Mouse (Mus musculus) neural tube, embryonic 13.5 days (tissue): ENCODE results near the gene Ube2r2. TPM values are rescaled to one million over a fixed set of nuclear protein-coding genes. Genes with fewer than 3 reads are reported as not detected.

Source experiments
- ATAC-seq: fragments of 200-750 bp; cut with Nextera tagmentation; 2 replicates; pipeline ENCODE4 v1.8.0; 2017; ENCODE audit warnings: low read depth, mild to moderate bottlenecking, moderate TSS enrichment, moderate library complexity
- H3K27ac ChIP-seq: fragments of 300-500 bp; sonication (generic); replicated peaks from 2 replicates; pipeline ENCODE4 v1.5.1; 2015; ENCODE audit warnings: moderate library complexity, mild to moderate bottlenecking, inconsistent platforms
- H3K27me3 ChIP-seq: fragments of 300-500 bp; sonication (generic); 2 replicates; pipeline ENCODE4 v1.6.1; 2015; ENCODE audit warnings: mild to moderate bottlenecking, inconsistent platforms
- H3K36me3 ChIP-seq: fragments of 300-500 bp; sonication (generic); 2 replicates; pipeline ENCODE4 v1.6.1; 2015; ENCODE audit warnings: mild to moderate bottlenecking, inconsistent platforms
- H3K4me1 ChIP-seq: fragments of 300-500 bp; sonication (generic); replicated peaks from 2 replicates; pipeline ENCODE4 v1.6.1; 2015; ENCODE audit warnings: inconsistent platforms
- H3K4me2 ChIP-seq: fragments of 300-500 bp; sonication (generic); 2 replicates; pipeline ENCODE4 v1.6.1; 2015; ENCODE audit warnings: inconsistent platforms, mild to moderate bottlenecking, moderate library complexity
- H3K4me3 ChIP-seq: fragments of 300-500 bp; sonication (generic); 2 replicates; pipeline ENCODE4 v1.5.1; 2015; ENCODE audit warnings: mild to moderate bottlenecking, inconsistent platforms
- H3K9ac ChIP-seq: fragments of 300-500 bp; sonication (generic); 2 replicates; pipeline ENCODE4 v1.6.1; 2015; ENCODE audit warnings: moderate library complexity, mild to moderate bottlenecking, inconsistent platforms
- H3K9me3 ChIP-seq: fragments of 300-500 bp; sonication (generic); 2 replicates; pipeline ENCODE4 v1.6.1; 2016; ENCODE audit warnings: inconsistent platforms
- WGBS: fragments of 180-500 bp; shearing (Covaris S2); methylation state at CpG from one replicate; pipeline ENCODE4 v1.1.7; 2015; 5-methylcytosine and 5-hydroxymethylcytosine counted together
- polyA plus RNA-seq: library from polyadenylated mRNA; unstranded; fragments of >200 nt; fragmentation: Nextera tagmentation; extraction: Ambion mirVana; gene quantifications from 2 replicates; pipeline ENCODE4 v1.2.1, GENCODE M21; 2015

Gene Ube2r2
- polyA plus RNA-seq, 1 experiment from 2014 or later: 79.9 TPM

- no peak overlapping the region for H3K9ac ChIP-seq
- H3K4me1 ChIP-seq: peaks cover 6% of the 10 kb centered on the region
- H3K9me3 ChIP-seq: no peaks in the 10 kb centered on the region
- no peaks in the 10 kb centered on the region for H3K36me3 ChIP-seq
- H3K4me3 ChIP-seq: no peak overlapping the region
- WGBS: 88% methylated on average over 3 of the region's 3 CpGs
- no peak overlapping the region for H3K4me2 ChIP-seq
- peaks cover 5% of the 10 kb centered on the region; the same call in 1 of the 2 replicates for H3K27me3 ChIP-seq
- H3K27ac ChIP-seq: no peak overlapping the region
- no peak for ATAC-seq
Observed at GRCm38 (mm10) chr4:41129836-41130235, 5.7 kb upstream of the Ube2r2 start.

GRCm38 (mm10) chr4:41132471-41132870 lies 3.1 kb upstream of the Ube2r2 start:
- H3K27ac ChIP-seq: no peak overlapping the region
- no peak overlapping the region for H3K9ac ChIP-seq
- no peaks in the 10 kb centered on the region for H3K9me3 ChIP-seq
- H3K36me3 ChIP-seq: no peaks in the 10 kb centered on the region
- no peaks in the 10 kb centered on the region for H3K27me3 ChIP-seq
- WGBS: 79% methylated on average over 6 of the region's 6 CpGs
- no peak for ATAC-seq
- H3K4me3 ChIP-seq: no peak overlapping the region
- no peak overlapping the region for H3K4me2 ChIP-seq
- peaks cover 11% of the 10 kb centered on the region for H3K4me1 ChIP-seq

DNA sequence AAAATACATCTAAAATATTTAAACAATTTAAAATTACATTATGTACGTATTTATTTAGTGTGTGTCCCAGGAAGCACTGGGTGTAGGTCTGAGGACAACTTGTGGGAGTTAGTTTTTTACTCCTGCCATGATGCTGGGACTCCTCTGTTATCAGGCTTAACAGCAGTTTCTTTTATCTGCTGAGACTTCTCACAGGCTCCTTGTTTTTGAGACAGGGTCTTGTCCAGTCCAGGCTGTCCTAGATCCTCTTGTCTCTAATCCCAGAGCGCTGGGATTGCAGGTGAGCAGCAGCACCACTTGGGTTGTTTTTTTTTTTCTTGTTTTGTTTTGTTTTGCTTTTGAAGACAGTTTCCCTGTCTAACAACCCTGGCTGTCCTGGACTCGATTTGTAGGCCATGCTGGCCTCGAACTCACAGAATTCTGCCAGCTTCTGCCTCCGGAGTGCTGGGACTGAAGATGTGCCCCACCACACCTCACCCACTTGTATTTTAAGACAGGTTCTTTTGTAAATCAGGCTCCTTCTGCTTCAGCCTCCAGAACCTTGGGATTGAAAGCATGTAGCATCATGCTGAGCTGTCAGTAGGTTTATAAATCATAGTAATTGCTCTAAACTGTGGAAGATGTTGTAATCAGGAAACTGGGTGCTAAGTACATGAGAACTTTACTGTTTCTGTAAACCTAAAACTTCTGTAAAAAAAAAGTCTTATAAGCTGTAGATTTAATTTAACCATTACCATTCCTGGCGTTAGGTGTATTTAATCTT lies 1.8 kb upstream of the Ube2r2 start:
- Histone ChIP-seq H3K27me3 (no peaks in the 10 kb centered on the region), H3K4me1 (peaks cover 23% of the 10 kb centered on the region), H3K27ac (no peak overlapping the region), H3K4me3 (no peak overlapping the region), H3K36me3 (peaks cover 6% of the 10 kb centered on the region), H3K9me3 (no peaks in the 10 kb centered on the region), H3K9ac (no peak overlapping the region), H3K4me2 (no peak overlapping the region)
- WGBS: 69% methylated on average over 6 of the region's 6 CpGs
- no peak for ATAC-seq

DNA sequence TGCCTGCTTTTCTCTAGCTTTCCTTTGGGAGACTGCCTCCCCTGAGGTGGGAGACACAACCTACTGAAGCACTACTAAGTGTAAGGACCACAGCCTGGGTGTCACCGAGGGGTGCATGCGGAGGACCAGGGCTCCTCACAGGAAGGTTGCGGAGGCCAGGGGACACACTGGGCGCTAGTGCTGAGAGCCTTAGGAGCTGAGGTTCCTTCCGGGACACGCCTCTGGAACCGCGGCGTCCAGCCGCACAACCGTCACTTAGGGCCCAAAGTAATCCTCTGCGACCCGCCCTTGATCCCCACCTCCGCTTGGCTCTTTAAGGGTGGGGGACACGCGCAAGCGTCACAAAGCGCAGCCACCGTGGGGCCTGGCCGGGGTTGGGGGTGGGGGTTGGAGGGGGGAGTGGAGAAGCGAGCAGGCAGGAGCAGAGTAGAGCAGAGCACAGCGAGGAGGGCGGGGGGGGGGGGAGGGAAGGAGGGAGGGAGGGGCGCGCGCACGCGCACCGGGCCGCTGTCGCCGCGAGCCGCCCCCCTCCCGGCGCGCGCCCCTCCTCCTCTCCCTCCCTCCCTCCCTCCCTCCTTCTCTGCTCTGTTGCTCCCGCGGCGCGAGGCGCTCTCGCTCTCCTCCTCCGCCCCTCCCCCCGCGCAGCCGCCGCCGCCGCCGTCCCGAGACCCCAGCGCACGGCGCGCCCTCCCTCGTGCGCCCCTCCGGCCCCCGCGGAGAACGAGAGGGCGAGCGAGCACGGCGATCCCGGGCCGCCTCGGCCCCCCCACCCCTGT lies 420 bp upstream of the Ube2r2 start:
- peaks cover 9% of the 10 kb centered on the region for H3K36me3 ChIP-seq
- H3K9me3 ChIP-seq: no peaks in the 10 kb centered on the region
- WGBS: under 1% methylated on average over 39 of the region's 70 CpGs
- H3K4me3 ChIP-seq: peak overlapping the region; percentile 92
- H3K4me2 ChIP-seq: peak overlapping the region; percentile 79
- H3K9ac ChIP-seq: peak overlapping the region; percentile 100
- H3K27me3 ChIP-seq: no peaks in the 10 kb centered on the region
- ATAC-seq: peak; percentile 95
- H3K4me1 ChIP-seq: peaks cover 26% of the 10 kb centered on the region
- H3K27ac ChIP-seq: peak overlapping the region; percentile 100

DNA sequence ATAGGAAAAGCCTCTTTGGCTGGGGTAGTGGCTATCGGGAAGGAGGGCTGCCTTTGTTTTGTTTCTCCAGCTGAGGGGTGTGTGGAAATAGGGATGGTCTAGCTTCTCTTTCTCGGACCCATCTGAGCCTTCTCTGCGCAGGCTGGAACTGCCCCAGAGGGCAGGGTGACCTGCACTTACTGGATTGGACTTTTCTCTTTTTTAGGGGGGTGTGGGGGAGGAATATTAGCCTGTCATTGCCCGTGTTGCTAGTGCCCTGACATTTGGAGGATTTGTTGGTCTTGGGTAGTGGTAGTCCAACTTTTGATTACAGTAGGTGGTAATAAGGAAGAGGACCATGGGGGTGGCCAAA lies 887 bp downstream of the Ube2r2 start:
- WGBS: 0% methylated on average over 4 of the region's 4 CpGs
- H3K4me3 ChIP-seq: peak overlapping the region; percentile 92
- H3K9ac ChIP-seq: peak overlapping the region; percentile 100
- peak overlapping the region; percentile 79 for H3K4me2 ChIP-seq
- H3K36me3 ChIP-seq: peaks cover 21% of the 10 kb centered on the region
- no peaks in the 10 kb centered on the region for H3K27me3 ChIP-seq
- peak; percentile 25 for ATAC-seq
- peak overlapping the region; percentile 100 for H3K27ac ChIP-seq
- no peaks in the 10 kb centered on the region for H3K9me3 ChIP-seq
- peaks cover 32% of the 10 kb centered on the region for H3K4me1 ChIP-seq

DNA sequence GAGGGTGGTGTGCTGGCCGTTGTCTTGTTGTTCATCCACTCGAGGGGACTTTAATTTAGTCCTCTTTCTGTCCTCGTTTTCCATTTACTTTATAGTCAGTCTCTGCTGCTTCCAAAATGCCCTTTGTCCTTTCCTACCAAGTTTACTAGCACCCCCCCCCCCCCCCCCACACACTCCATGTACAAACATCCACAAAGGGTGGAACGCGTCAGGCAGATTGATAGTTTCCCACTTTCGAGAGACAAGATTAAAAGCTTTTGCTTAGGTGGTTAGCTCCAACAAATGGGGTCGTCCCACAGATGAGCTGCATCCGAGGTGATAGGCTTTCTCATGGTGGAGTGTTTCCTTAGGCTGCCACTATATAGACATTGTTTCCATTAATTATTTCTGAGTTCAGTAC lies 1.3 kb downstream of the Ube2r2 start:
- H3K9me3 ChIP-seq: no peaks in the 10 kb centered on the region
- ATAC-seq: no peak
- peak overlapping the region; percentile 100 for H3K27ac ChIP-seq
- peaks cover 21% of the 10 kb centered on the region for H3K36me3 ChIP-seq
- peak overlapping the region; percentile 100 for H3K9ac ChIP-seq
- H3K4me3 ChIP-seq: peak overlapping the region; percentile 92
- peak overlapping the region; percentile 79 for H3K4me2 ChIP-seq
- WGBS: 0% methylated on average over 8 of the region's 8 CpGs
- peaks cover 32% of the 10 kb centered on the region for H3K4me1 ChIP-seq
- no peaks in the 10 kb centered on the region for H3K27me3 ChIP-seq

- Histone ChIP-seq H3K4me3 (no peak overlapping the region), H3K4me2 (no peak overlapping the region), H3K27ac (no peak overlapping the region), H3K36me3 (peaks cover 21% of the 10 kb centered on the region), H3K9me3 (no peaks in the 10 kb centered on the region), H3K9ac (no peak overlapping the region), H3K4me1 (peaks cover 35% of the 10 kb centered on the region), H3K27me3 (no peaks in the 10 kb centered on the region)
- 89% methylated on average over 6 of the region's 6 CpGs for WGBS
- no peak for ATAC-seq
Observed at GRCm38 (mm10) chr4:41140174-41140875, 4.8 kb downstream of the Ube2r2 start.

DNA sequence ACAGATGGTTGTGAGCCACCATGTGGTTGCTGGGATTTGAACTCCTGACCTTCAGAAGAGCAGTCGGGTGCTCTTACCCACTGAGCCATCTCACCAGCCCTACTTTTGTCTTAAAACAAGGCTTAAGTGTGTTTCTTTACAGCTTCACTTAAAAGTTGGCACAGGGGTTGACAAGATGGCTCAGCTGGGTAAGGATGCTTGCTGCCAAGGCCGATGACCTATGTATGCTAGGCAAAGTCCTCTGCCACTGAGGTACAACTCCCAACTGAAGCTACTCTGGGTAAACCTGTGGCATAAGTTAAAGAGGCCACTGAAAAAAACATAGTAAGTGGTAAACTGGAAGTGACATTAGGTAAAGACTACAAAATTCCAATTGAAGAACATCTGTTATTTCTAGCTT lies 7.1 kb downstream of the Ube2r2 start:
- Histone ChIP-seq H3K9ac (no peak overlapping the region), H3K4me2 (no peak overlapping the region), H3K27me3 (no peaks in the 10 kb centered on the region), H3K4me3 (no peak overlapping the region), H3K4me1 (peaks cover 34% of the 10 kb centered on the region), H3K36me3 (peaks cover 21% of the 10 kb centered on the region), H3K9me3 (no peaks in the 10 kb centered on the region), H3K27ac (no peak overlapping the region)
- ATAC-seq: no peak
- 87% methylated on average over 2 of the region's 2 CpGs for WGBS

DNA sequence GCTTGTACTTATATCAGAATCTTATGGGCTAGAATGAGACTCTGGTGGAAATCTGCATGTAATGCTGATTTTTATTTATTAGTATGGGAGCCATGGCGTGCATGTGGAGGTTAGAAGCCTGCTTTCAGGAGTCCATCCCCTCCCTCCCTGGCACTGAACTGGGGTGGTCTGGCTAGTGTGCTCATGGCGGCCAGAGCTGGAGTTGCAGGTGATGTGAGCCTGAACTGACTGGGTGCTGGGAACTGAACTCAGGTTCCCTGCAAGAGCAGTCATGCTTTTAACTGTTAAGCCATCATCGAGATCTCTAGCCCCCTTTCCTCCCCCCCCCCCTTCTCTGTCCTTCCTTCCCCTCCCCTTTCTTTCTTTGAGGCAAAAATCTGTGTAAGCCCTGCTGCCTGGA lies 14.3 kb downstream of the Ube2r2 start:
- H3K4me1 ChIP-seq: peaks cover 11% of the 10 kb centered on the region
- no peaks in the 10 kb centered on the region for H3K27me3 ChIP-seq
- H3K4me3 ChIP-seq: no peak overlapping the region
- no peak for ATAC-seq
- WGBS: 87% methylated on average over 3 of the region's 3 CpGs
- no peak overlapping the region for H3K9ac ChIP-seq
- no peak overlapping the region for H3K27ac ChIP-seq
- H3K4me2 ChIP-seq: no peak overlapping the region
- H3K9me3 ChIP-seq: no peaks in the 10 kb centered on the region
- H3K36me3 ChIP-seq: 0 out of 2 replicates have a peak, but pooled peaks cover 2% of the 10 kb centered on the region

DNA sequence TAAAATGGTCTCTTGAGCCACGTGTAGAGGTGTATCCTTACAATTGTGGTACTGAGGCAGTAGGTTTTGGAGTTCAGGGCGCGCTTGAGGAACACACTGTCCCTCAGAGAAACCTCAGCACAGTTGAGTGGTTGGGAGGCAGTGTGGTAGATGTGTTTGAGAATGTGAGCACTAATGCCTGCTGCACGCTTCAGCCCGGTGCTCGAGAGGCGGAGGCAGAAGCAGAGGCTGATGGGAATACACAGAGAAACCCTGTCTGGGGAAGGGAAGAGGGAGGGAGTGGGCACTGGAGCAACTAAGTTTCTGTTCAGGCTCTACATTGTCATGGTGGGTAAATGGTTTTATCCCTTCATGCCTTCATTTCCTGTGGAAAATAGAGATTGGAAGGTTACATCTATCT lies 15.6 kb downstream of the Ube2r2 start:
- H3K4me3 ChIP-seq: no peak overlapping the region
- no peak overlapping the region for H3K4me2 ChIP-seq
- ATAC-seq: no peak
- H3K27me3 ChIP-seq: no peaks in the 10 kb centered on the region
- H3K9ac ChIP-seq: no peak overlapping the region
- 0 out of 2 replicates have a peak, but pooled peaks cover 2% of the 10 kb centered on the region for H3K36me3 ChIP-seq
- 93% methylated on average over 7 of the region's 7 CpGs for WGBS
- no peaks in the 10 kb centered on the region for H3K9me3 ChIP-seq
- H3K27ac ChIP-seq: no peak overlapping the region
- H3K4me1 ChIP-seq: peaks cover 12% of the 10 kb centered on the region

GRCm38 (mm10) chr4:41153146-41153545 lies 17.6 kb downstream of the Ube2r2 start:
- Histone ChIP-seq H3K9ac (no peak overlapping the region), H3K4me3 (no peak overlapping the region), H3K27me3 (no peaks in the 10 kb centered on the region), H3K36me3 (0 out of 2 replicates have a peak, but pooled peaks cover 2% of the 10 kb centered on the region), H3K4me2 (no peak overlapping the region), H3K27ac (no peak overlapping the region), H3K4me1 (peaks cover 14% of the 10 kb centered on the region; the same call in 1 of the 2 replicates), H3K9me3 (no peaks in the 10 kb centered on the region)
- peak; percentile 26; the same call in 1 of the 2 replicates for ATAC-seq
- WGBS: 64% methylated on average over 3 of the region's 3 CpGs

- no peak overlapping the region for H3K4me3 ChIP-seq
- H3K9me3 ChIP-seq: no peaks in the 10 kb centered on the region
- H3K36me3 ChIP-seq: no peaks in the 10 kb centered on the region
- H3K27me3 ChIP-seq: no peaks in the 10 kb centered on the region
- no peak for ATAC-seq
- no peak overlapping the region for H3K4me2 ChIP-seq
- no peak overlapping the region for H3K9ac ChIP-seq
- 86% methylated on average over 9 of the region's 9 CpGs for WGBS
- peaks cover 14% of the 10 kb centered on the region; the same call in 1 of the 2 replicates for H3K4me1 ChIP-seq
- H3K27ac ChIP-seq: no peak overlapping the region
Observed at GRCm38 (mm10) chr4:41156961-41157360, 21.4 kb downstream of the Ube2r2 start.
